Mouse (Mus musculus) olfactory bulb, adult 2 months (tissue): Measurements from ENCODE around the gene Hmbs. TPM values are rescaled to one million over a fixed set of nuclear protein-coding genes. Genes with fewer than 3 reads are reported as not detected.
A peak's percentile ranks its signal among the peaks of the same experiment; 100 is the strongest.
"Not testable (repeated sequence)": the region's sequence is repeated elsewhere in the genome, so short reads cannot be mapped to it uniquely, and the experiment has no call there.

Experiments used
- H3K27ac ChIP-seq: fragments of 200-500 bp; 2 replicates; pipeline ENCODE4 v1.5.1; 2012; ENCODE audit warnings: low read depth, low read length; ENCODE audit not compliant: insufficient read depth
- H3K4me1 ChIP-seq: fragments of 200-500 bp; 2 replicates; pipeline ENCODE4 v1.6.1; 2012; ENCODE audit warnings: low read length; ENCODE audit not compliant: control insufficient read depth, insufficient read depth
- H3K4me3 ChIP-seq: fragments of 200-500 bp; 2 replicates; pipeline ENCODE4 v1.5.1; 2012; ENCODE audit warnings: mild to moderate bottlenecking, low read depth, low read length, moderate library complexity; ENCODE audit not compliant: insufficient read depth
- CTCF ChIP-seq: fragments of 200-500 bp; IDR thresholded peaks from 2 replicates; pipeline ENCODE4 v1.5.1; 2012; ENCODE audit warnings: low read depth, mild to moderate bottlenecking, low read length, moderate library complexity; ENCODE audit not compliant: insufficient read depth
- POLR2A ChIP-seq: fragments of 200-500 bp; IDR thresholded peaks from 2 replicates; pipeline ENCODE4 v1.6.1; 2012; ENCODE audit warnings: mild to moderate bottlenecking, low read depth, low read length, moderate library complexity; ENCODE audit not compliant: insufficient read depth
- WGBS: fragments of 180-500 bp; shearing (Covaris S2); methylation state at CpG from one replicate; pipeline ENCODE4 v1.1.7; 2018; 5-methylcytosine and 5-hydroxymethylcytosine counted together
- polyA plus RNA-seq: library from polyadenylated mRNA; stranded (reverse); fragments of >200 nt; gene quantifications from 2 replicates; pipeline ENCODE4 v1.2.4, GENCODE M21; 2012; ENCODE audit warnings: low replicate concordance; ENCODE audit not compliant: missing spikeins, insufficient read depth, insufficient read length

Gene Hmbs
- polyA plus RNA-seq, 1 experiment, result not detected

DNA sequence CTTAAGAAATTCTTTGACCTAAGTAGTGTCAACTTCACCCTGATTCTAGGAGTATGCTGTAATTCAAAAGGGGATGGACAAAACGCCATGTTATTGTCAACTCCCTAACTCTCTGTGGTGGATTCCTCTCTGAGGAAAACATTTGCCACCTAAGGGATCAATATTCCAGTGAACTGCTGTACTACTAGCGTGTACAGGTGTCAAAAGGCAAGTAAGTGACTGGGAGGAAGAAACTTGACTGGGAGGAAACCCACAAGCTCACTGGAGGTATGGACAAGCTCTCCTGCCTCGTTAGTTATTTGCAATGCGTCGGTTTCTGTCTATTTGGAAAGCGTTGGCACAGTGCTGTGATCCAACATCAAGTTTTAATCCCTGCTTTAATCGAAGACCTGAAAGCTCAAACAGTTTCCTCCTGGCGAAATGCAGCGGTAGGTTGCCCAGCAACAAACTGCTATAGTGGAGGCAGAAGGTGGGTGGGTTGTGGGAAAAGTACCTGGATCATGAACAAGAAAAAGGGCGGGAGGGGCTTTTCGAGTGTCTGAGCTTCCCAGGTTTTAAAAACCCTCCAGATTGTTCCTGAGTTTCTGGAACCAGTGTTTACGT, 18.2 kb downstream of the Hmbs start, which contains the start of gene Dpagt1:
Gene Dpagt1 (plus strand): TSS at position 252 of the 603 bp plus-strand sequence.
- TF ChIP-seq CTCF, result no peak
- TF ChIP-seq POLR2A, result no peak
- peak within 1 kb of the TSS; percentile 78 for H3K4me3 ChIP-seq
- 2% methylated on average over 12 of the region's 12 CpGs for WGBS
- peaks cover 8% of the 10 kb centered on the region for H3K4me1 ChIP-seq
- H3K27ac ChIP-seq, result peak within 1 kb of the TSS; percentile 84

GRCm38 (mm10) chr9:44325032-44325767, 18.8 kb downstream of the Hmbs start:
- not testable (repeated sequence) for H3K27ac ChIP-seq, H3K4me3 ChIP-seq, H3K4me1 ChIP-seq
- 56% methylated on average over 7 of the region's 8 CpGs for WGBS

DNA sequence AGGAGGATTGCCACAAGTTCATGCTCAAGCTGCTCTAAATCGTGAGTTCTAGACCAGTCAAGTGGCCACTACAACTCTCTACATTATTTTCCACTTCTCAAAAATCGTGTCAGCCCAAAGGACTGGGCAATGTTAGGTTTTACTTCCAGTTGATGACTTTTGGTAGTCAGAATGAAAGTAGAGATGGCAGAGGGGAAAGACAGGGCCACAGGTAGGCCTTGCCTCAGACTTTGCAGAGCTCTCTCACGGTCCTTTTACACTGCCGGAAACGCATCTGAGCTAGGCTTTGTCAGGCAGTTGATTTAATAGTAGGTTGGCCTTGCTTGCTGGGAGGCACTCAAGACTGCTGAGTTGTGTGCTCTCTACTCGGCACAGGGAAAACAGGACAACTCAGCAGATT, 19.9 kb downstream of the Hmbs start:
- TF ChIP-seq CTCF, result no peak
- WGBS, result 61% methylated on average over 6 of the region's 6 CpGs
- H3K27ac ChIP-seq, result no peak overlapping the region
- H3K4me1 ChIP-seq, result peaks cover 8% of the 10 kb centered on the region
- no peak overlapping the region for H3K4me3 ChIP-seq

DNA sequence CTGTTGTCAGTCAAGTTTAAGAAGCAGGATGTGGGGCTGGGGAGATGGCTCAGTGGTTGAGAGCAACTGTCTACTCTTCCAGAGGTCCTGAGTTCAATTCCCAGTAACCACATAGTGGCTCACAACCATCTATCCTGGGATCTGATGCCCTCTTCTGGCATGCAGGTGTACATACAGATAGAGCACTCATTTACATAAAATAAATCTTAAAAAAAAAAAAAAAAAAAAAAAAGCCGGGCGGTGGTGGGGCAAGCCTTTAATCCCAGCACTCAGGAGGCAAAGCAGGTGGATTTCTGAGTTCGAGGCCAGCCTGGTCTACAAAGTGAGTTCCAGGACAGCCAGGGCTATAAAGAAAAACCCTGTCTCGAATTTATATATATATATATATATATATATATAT, 20.4 kb downstream of the Hmbs start:
- not testable (repeated sequence) for H3K27ac ChIP-seq, H3K4me1 ChIP-seq, H3K4me3 ChIP-seq
- WGBS, result 58% methylated on average over 4 of the region's 4 CpGs

DNA sequence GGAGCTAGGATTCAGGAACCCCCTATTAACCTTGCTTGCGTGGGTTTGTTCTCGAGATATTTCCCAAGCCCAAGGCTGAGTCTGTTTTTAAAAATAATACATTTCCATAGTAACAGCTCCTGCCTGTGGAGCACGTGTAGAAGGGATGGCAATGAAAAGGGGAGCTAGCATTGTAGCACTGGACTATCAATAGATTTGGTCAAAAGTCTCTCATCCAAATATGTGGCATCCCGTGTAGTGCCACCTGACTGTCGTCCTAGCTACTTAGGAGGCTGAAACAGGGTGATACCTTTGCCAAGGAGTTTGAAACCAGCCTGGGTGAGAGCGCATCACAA, 23.3 kb downstream of the Hmbs start:
- H3K4me1 ChIP-seq, result peaks cover 19% of the 10 kb centered on the region
- 6% methylated on average over 6 of the region's 6 CpGs for WGBS
- H3K4me3 ChIP-seq, result peak overlapping the region; percentile 37
- peak overlapping the region; percentile 99 for H3K27ac ChIP-seq
- TF ChIP-seq POLR2A (no peak), CTCF (no peak)

- H3K4me3 ChIP-seq, result peak within 1 kb of the TSS; percentile 86
- H3K27ac ChIP-seq, result peak within 1 kb of the TSS; percentile 99
- WGBS, result under 1% methylated on average over 67 of the region's 67 CpGs
- TF ChIP-seq POLR2A (peak; percentile 79), CTCF (no peak)
- H3K4me1 ChIP-seq, result peaks cover 22% of the 10 kb centered on the region
Measured at GRCm38 (mm10) chr9:44319887-44320798, 23.9 kb downstream of the Hmbs start, which contains the start of gene C2cd2l. Gene C2cd2l (minus strand): TSS chr9:44320285.

- TF ChIP-seq CTCF, result no peak
- TF ChIP-seq POLR2A, result no peak
- peak overlapping the region; percentile 13 for H3K27ac ChIP-seq
- 2% methylated on average over 37 of the region's 37 CpGs for WGBS
- H3K4me1 ChIP-seq, result peaks cover 29% of the 10 kb centered on the region
- H3K4me3 ChIP-seq, result peak overlapping the region; percentile 86
Measured at GRCm38 (mm10) chr9:44319105-44319886, 24.7 kb downstream of the Hmbs start.

- no peak overlapping the region for H3K27ac ChIP-seq
- TF ChIP-seq POLR2A (no peak), CTCF (no peak)
- H3K4me3 ChIP-seq, result peak overlapping the region; percentile 86
- peaks cover 33% of the 10 kb centered on the region for H3K4me1 ChIP-seq
- 17% methylated on average over 3 of the region's 3 CpGs for WGBS
Measured at GRCm38 (mm10) chr9:44318826-44319095, 25.3 kb downstream of the Hmbs start.
